Mouse (Mus musculus) midbrain, embryonic 13.5 days (tissue): ENCODE measurements around the gene Ccdc96. TPM values are rescaled to one million over a fixed set of nuclear protein-coding genes. Genes with fewer than 3 reads are reported as not detected.

Experiments
- ATAC-seq: fragments of 200-750 bp; cut with Nextera tagmentation; 2 replicates; pipeline ENCODE4 v1.8.0; 2017; ENCODE audit warnings: mild to moderate bottlenecking, moderate TSS enrichment, moderate library complexity
- H3K27ac ChIP-seq: fragments of 300-500 bp; sonication (generic); 2 replicates; pipeline ENCODE4 v1.5.1; 2015; ENCODE audit warnings: inconsistent platforms, mild to moderate bottlenecking, moderate library complexity
- H3K27me3 ChIP-seq: fragments of 300-500 bp; sonication (generic); 2 replicates; pipeline ENCODE4 v1.6.1; 2015; ENCODE audit warnings: mild to moderate bottlenecking, inconsistent platforms
- H3K36me3 ChIP-seq: fragments of 300-500 bp; sonication (generic); 2 replicates; pipeline ENCODE4 v1.6.1; 2015; ENCODE audit warnings: mild to moderate bottlenecking, inconsistent platforms
- H3K4me1 ChIP-seq: fragments of 300-500 bp; sonication (generic); replicated peaks from 2 replicates; pipeline ENCODE4 v1.6.1; 2015; ENCODE audit warnings: inconsistent platforms
- H3K4me2 ChIP-seq: fragments of 300-500 bp; sonication (generic); replicated peaks from 2 replicates; pipeline ENCODE4 v1.6.1; 2015; ENCODE audit warnings: moderate library complexity, mild to moderate bottlenecking, inconsistent platforms
- H3K4me3 ChIP-seq: fragments of 300-500 bp; sonication (generic); replicated peaks from 2 replicates; pipeline ENCODE4 v1.5.1; 2015; ENCODE audit warnings: mild to moderate bottlenecking, inconsistent platforms
- H3K9ac ChIP-seq: fragments of 300-500 bp; sonication (generic); replicated peaks from 2 replicates; pipeline ENCODE4 v1.6.1; 2015; ENCODE audit warnings: mild to moderate bottlenecking, inconsistent platforms
- H3K9me3 ChIP-seq: fragments of 300-500 bp; sonication (generic); 2 replicates; pipeline ENCODE4 v1.6.1; 2016; ENCODE audit warnings: mild to moderate bottlenecking, inconsistent platforms
- WGBS: fragments of 180-500 bp; shearing (Covaris S2); methylation state at CpG from one replicate; pipeline ENCODE4 v1.1.7; 2015; 5-methylcytosine and 5-hydroxymethylcytosine counted together
- polyA plus RNA-seq: library from polyadenylated mRNA; unstranded; fragments of >200 nt; fragmentation: Nextera tagmentation; extraction: Ambion mirVana; gene quantifications from 2 replicates; pipeline ENCODE4 v1.2.1, GENCODE M21; 2015

Gene Ccdc96
- polyA plus RNA-seq, 1 experiment from 2014 or later = 5.2 TPM

DNA sequence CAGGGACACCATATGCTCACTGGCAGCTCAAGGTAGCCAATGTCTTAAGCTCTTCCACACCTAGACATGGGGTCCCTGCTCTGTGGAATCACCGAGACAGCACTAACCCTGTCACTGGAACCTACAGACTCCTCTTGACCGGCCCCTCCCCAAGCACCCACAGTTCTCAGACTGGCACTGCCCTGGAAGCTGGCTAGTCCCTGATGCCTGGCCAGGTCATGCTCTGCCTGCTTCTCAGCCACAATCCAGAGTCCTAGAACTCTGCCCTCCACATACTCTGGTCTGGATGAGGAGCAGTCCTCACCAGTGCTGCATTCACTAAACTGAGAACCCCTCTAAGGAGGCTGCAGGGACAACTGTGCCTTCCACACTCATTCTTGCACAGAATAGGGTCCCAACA is 26.6 kb downstream of the Ccdc96 start:
- H3K4me3 ChIP-seq = no peak overlapping the region
- ATAC-seq = no peak
- H3K9me3 ChIP-seq = no peaks in the 10 kb centered on the region
- H3K36me3 ChIP-seq = peaks cover 93% of the 10 kb centered on the region
- 98% methylated on average over 2 of the region's 2 CpGs for WGBS
- no peak overlapping the region for H3K27ac ChIP-seq
- H3K4me1 ChIP-seq = no peaks in the 10 kb centered on the region
- H3K4me2 ChIP-seq = no peak overlapping the region
- no peak overlapping the region for H3K9ac ChIP-seq
- no peaks in the 10 kb centered on the region for H3K27me3 ChIP-seq

DNA sequence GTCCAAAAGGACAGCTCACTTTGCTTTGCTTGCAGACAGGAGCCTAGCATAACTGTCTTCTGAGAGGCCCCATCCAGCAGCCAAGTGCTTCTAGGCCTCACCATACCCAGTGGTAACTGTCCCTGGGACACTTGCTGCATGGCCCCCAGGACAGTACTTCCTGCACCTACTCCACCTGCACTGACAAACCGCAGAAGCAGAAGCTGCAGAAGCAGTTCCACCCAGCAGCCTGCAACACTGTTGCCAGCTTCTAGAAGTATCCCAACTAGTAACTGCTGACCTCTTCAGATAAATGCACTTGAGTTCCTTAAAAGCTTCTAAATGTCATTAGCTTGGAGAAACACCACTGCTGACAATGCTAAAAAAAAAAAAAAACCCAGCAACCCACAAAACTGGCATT is 30.7 kb downstream of the Ccdc96 start:
- Histone ChIP-seq H3K36me3 (peaks cover 94% of the 10 kb centered on the region), H3K27me3 (no peaks in the 10 kb centered on the region), H3K4me3 (no peak overlapping the region), H3K27ac (no peak overlapping the region), H3K4me2 (no peak overlapping the region), H3K9me3 (no peaks in the 10 kb centered on the region), H3K9ac (no peak overlapping the region), H3K4me1 (no peaks in the 10 kb centered on the region)
- 100% methylated on average over 1 of the region's 1 CpGs for WGBS
- ATAC-seq = no peak

DNA sequence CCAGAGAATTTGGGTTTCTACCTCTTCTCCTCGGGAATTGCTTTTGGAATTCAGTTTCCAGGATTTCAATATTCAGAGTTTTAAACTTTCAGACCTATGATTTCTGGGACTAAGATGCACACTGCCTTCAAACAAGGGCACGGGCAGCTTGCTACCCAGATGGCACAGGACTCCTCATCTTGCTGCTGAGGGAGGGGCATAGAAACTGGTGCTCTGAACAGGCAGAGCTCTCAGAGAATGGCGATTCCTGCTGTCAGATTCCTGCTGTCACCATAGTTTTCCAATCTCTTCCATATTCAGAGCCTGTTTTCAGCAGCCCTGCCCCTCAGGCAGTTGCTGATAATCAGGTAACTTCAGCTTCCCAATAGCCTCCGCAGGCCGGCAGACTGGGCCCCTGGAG is 31.2 kb downstream of the Ccdc96 start:
- Histone ChIP-seq H3K27ac (no peak overlapping the region), H3K36me3 (peaks cover 94% of the 10 kb centered on the region), H3K4me3 (no peak overlapping the region)

GRCm38 (mm10) chr5:36517596-36517995 is 33.2 kb downstream of the Ccdc96 start:
- H3K9ac ChIP-seq = no peak overlapping the region
- WGBS = 85% methylated on average over 3 of the region's 3 CpGs
- H3K27ac ChIP-seq = no peak overlapping the region
- H3K4me3 ChIP-seq = no peak overlapping the region
- no peaks in the 10 kb centered on the region for H3K27me3 ChIP-seq
- H3K9me3 ChIP-seq = no peaks in the 10 kb centered on the region
- no peak overlapping the region for H3K4me2 ChIP-seq
- no peaks in the 10 kb centered on the region for H3K4me1 ChIP-seq
- H3K36me3 ChIP-seq = peaks cover 94% of the 10 kb centered on the region
- no peak for ATAC-seq

More for the DNA sequence above, 31.2 kb downstream of the Ccdc96 start:
- 86% methylated on average over 5 of the region's 5 CpGs for WGBS
- Histone ChIP-seq H3K4me2 (no peak overlapping the region), H3K4me1 (no peaks in the 10 kb centered on the region), H3K9ac (no peak overlapping the region), H3K9me3 (no peaks in the 10 kb centered on the region), H3K27me3 (no peaks in the 10 kb centered on the region)
- ATAC-seq = no peak

GRCm38 (mm10) chr5:36519751-36520150 is 35.4 kb downstream of the Ccdc96 start:
- Histone ChIP-seq H3K4me2 (no peak overlapping the region), H3K4me1 (no peaks in the 10 kb centered on the region), H3K27me3 (no peaks in the 10 kb centered on the region), H3K9me3 (no peaks in the 10 kb centered on the region), H3K36me3 (peaks cover 92% of the 10 kb centered on the region), H3K9ac (no peak overlapping the region), H3K27ac (no peak overlapping the region), H3K4me3 (no peak overlapping the region)
- WGBS = 87% methylated on average over 3 of the region's 3 CpGs
- ATAC-seq = no peak

DNA sequence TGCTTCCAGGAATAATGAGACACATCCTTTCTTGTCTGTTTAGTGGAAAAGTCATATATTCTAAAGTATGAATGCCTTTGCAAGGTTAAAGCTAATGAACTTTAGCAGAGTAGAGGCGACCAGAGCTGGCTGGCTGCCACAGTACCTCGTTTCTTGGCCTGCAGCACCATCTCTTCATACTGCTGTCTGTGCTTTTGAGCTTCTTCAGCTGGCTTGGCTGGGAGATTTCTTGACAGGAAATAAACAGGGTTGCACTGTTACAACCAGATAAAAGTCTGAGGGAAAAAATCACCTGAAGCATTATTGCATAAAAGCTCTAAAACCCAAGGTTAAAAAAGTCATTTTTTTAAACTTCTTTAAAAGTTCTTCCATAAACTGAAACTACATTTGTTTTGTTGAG is 38.4 kb downstream of the Ccdc96 start:
- no peak for ATAC-seq
- Histone ChIP-seq H3K4me2 (no peak overlapping the region), H3K27ac (no peak overlapping the region), H3K36me3 (peaks cover 70% of the 10 kb centered on the region), H3K4me1 (peaks cover 16% of the 10 kb centered on the region), H3K27me3 (no peaks in the 10 kb centered on the region), H3K9ac (no peak overlapping the region), H3K4me3 (no peak overlapping the region), H3K9me3 (no peaks in the 10 kb centered on the region)
- WGBS = 87% methylated on average over 2 of the region's 2 CpGs

DNA sequence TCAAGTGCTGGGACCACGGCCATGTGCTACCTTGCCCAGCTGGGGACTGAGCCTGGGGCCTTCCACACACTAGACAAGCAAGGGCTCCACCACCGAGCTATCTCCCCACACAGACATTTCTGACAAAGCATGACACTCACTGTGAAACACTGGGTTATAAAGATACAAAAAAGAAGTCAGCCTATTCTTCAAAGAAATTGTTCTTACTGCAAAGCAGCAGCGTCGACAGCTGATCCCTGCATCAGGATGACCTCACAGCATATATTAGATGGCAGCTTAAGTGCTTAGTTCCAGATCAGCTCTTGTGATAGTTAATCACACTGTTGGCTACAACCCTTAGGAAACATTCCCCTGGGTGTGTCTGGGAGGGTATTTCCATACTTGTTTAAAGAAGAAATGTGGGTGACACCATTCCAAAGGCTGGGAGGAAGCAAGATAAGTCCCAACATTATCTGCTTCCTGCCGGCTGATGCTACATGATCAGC is 38.9 kb downstream of the Ccdc96 start:
- WGBS = 84% methylated on average over 5 of the region's 5 CpGs
- ATAC-seq = no peak
- peaks cover 65% of the 10 kb centered on the region for H3K36me3 ChIP-seq

GRCm38 (mm10) chr5:36525216-36525615 is 40.8 kb downstream of the Ccdc96 start:
- Histone ChIP-seq H3K4me3 (no peak overlapping the region), H3K9ac (no peak overlapping the region), H3K27ac (no peak overlapping the region), H3K4me1 (peaks cover 35% of the 10 kb centered on the region), H3K4me2 (no peak overlapping the region), H3K36me3 (peaks cover 46% of the 10 kb centered on the region), H3K9me3 (no peaks in the 10 kb centered on the region), H3K27me3 (no peaks in the 10 kb centered on the region)
- WGBS = 68% methylated on average over 2 of the region's 2 CpGs
- ATAC-seq = no peak

More for the DNA sequence above, 38.9 kb downstream of the Ccdc96 start:
- Histone ChIP-seq H3K9me3 (no peaks in the 10 kb centered on the region), H3K27me3 (no peaks in the 10 kb centered on the region), H3K9ac (no peak overlapping the region), H3K4me3 (no peak overlapping the region), H3K4me2 (no peak overlapping the region), H3K4me1 (peaks cover 20% of the 10 kb centered on the region), H3K27ac (no peak overlapping the region)

DNA sequence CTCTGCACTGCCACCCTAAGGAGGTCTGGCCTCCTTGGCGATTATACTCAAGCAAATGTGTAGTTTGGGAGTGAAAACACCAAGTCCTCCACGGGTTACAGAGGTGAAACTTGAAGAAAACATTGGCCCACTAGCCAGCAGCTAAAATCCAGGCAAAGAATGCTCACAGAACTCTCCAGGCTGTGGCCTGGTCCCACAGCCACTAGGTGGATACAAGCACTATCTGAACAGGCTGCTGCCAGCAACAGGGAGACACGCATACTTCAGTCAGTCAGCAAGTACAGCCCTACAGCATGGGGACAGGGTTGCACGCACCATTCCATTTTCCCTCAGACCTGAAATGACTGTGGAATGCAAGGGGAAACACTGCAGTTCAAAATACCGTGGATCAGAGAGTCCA is 41.9 kb downstream of the Ccdc96 start:
- Histone ChIP-seq H3K4me3 (no peak overlapping the region), H3K27me3 (no peaks in the 10 kb centered on the region), H3K4me2 (no peak overlapping the region), H3K9ac (no peak overlapping the region), H3K36me3 (peaks cover 36% of the 10 kb centered on the region), H3K4me1 (peaks cover 40% of the 10 kb centered on the region), H3K9me3 (no peaks in the 10 kb centered on the region), H3K27ac (no peak overlapping the region)
- no peak for ATAC-seq
- WGBS = 83% methylated on average over 5 of the region's 5 CpGs

DNA sequence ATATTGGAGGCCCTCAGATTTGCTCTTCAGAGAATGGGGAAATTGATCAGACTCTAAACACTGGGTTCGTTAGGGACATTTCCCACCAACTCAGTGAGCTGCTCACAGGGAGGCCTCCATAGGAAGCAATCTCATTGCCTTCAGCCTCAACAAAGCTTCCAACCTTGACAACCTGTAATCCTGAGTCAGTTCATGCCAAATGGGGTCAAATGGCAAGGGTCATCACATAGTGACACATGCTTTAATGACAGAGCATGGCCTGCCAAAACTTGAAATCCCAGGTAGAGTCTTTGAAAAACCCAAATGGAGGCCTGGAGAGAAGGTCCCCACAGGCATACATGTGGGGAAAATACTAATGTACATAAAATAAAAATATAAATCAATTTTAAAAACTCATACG is 42.5 kb downstream of the Ccdc96 start:
- WGBS = 90% methylated on average over 2 of the region's 2 CpGs
- no peaks in the 10 kb centered on the region for H3K27me3 ChIP-seq

DNA sequence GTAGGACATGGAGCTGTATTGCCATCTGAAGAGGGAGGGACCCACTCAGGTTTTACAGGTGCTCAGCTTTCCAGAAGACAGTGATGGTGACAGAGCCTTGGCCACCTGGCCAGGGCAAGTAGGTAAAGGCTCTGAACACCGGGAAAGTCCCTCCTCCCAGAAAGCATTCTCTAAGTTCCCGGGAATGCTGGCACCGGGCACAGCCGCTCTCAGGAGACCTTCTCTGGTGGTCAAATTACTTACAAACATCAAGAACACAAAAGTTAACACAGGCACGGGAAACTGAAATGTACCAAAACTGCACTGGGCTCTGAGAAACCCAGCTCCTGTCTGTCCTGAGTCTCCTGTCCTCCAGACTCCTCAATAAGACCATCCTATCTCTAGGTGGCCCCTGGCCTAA is 45.3 kb downstream of the Ccdc96 start:
- H3K27ac ChIP-seq = peak overlapping the region; percentile 85
- peak overlapping the region; percentile 79 for H3K4me3 ChIP-seq
- peak overlapping the region; percentile 94 for H3K9ac ChIP-seq
- no peak for ATAC-seq
- peaks cover 8% of the 10 kb centered on the region; the same call in 1 of the 2 replicates for H3K36me3 ChIP-seq
- WGBS = 13% methylated on average over 5 of the region's 5 CpGs
- H3K4me1 ChIP-seq = peaks cover 40% of the 10 kb centered on the region
- H3K4me2 ChIP-seq = peak overlapping the region; percentile 85
- no peaks in the 10 kb centered on the region for H3K9me3 ChIP-seq
- no peaks in the 10 kb centered on the region for H3K27me3 ChIP-seq

More for the DNA sequence above, 42.5 kb downstream of the Ccdc96 start:
- no peak for ATAC-seq
- Histone ChIP-seq H3K9me3 (no peaks in the 10 kb centered on the region), H3K4me3 (no peak overlapping the region), H3K4me2 (no peak overlapping the region), H3K4me1 (peaks cover 40% of the 10 kb centered on the region), H3K27ac (no peak overlapping the region), H3K9ac (no peak overlapping the region), H3K36me3 (peaks cover 29% of the 10 kb centered on the region)

- WGBS = under 1% methylated on average over 28 of the region's 28 CpGs
- peak; percentile 98 for ATAC-seq
- no peaks in the 10 kb centered on the region for H3K27me3 ChIP-seq
Measured at GRCm38 (mm10) chr5:36530129-36530751, 45.9 kb downstream of the Ccdc96 start.

More at GRCm38 (mm10) chr5:36530129-36530751, 45.9 kb downstream of the Ccdc96 start:
- peak overlapping the region; percentile 85 for H3K4me2 ChIP-seq
- H3K4me1 ChIP-seq = peaks cover 40% of the 10 kb centered on the region
- H3K4me3 ChIP-seq = peak overlapping the region; percentile 79
- H3K9ac ChIP-seq = peak overlapping the region; percentile 94
- peaks cover 8% of the 10 kb centered on the region; the same call in 1 of the 2 replicates for H3K36me3 ChIP-seq
- no peaks in the 10 kb centered on the region for H3K9me3 ChIP-seq
- peak overlapping the region; percentile 85 for H3K27ac ChIP-seq
